Mouse (Mus musculus): ENCODE results near the gene Cep295. TPM values are rescaled to one million over a fixed set of nuclear protein-coding genes. Genes with fewer than 3 reads are reported as not detected.
"Not testable (repeated sequence)": the region's sequence is repeated elsewhere in the genome, so short reads cannot be mapped to it uniquely, and the experiment has no call there.

Cep295 gene
- polyA plus RNA-seq, 1 experiment from 2014 or later = 18.9 TPM

GRCm38 (mm10) chr9:15309425-15309824 is 48.2 kb downstream of the Cep295 start:
- H3K4me3 ChIP-seq (ENCODE audit: low read length) = peak overlapping the region; percentile 13; the same call in 1 of the 2 replicates
- no peak overlapping the region for H3K9ac ChIP-seq (ENCODE audit: low read length)
- ATAC-seq (ENCODE audit: low read depth) = no peak
- no peaks in the 10 kb centered on the region for H3K9me3 ChIP-seq (ENCODE audit: control insufficient read depth, low read length)
- 15% methylated on average over 4 of the region's 4 CpGs for WGBS
- no peaks in the 10 kb centered on the region for H3K27me3 ChIP-seq (ENCODE audit: control insufficient read depth, insufficient read depth, low read depth, low read length)
- no peak overlapping the region for H3K27ac ChIP-seq (ENCODE audit: low read length)
- peaks cover 41% of the 10 kb centered on the region for H3K36me3 ChIP-seq (ENCODE audit: control insufficient read depth, insufficient read depth, low read length)
- peak overlapping the region; percentile 29 for H3K4me2 ChIP-seq (ENCODE audit: low read depth, low read length)
- peaks cover 21% of the 10 kb centered on the region for H3K4me1 ChIP-seq (replicated peaks; ENCODE audit: control insufficient read depth, insufficient read depth, low read length)

DNA sequence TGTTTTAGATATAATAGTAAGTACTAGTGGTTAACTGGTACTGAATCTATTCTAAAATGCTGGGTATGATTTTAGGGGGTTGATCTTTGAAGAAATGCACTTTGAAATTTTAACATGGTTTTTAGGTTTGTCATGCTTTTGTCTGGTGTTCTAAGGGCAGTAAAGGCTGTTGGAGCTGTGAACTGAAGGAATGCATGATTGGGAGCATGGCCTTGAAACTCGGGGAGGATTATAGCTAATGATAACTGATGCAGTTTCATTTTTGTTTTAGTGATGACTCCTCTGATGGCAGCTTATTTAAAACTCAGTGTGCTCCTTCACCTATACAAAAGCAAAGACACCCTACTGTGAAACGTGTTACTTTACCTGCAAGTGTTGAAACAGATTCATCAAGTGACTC is 49.3 kb downstream of the Cep295 start:
- Histone ChIP-seq H3K4me1 (replicated peaks; ENCODE audit: control insufficient read depth, insufficient read depth, low read length) (peaks cover 21% of the 10 kb centered on the region), H3K9me3 (ENCODE audit: control insufficient read depth, low read length) (no peaks in the 10 kb centered on the region), H3K4me3 (ENCODE audit: low read length) (no peak overlapping the region), H3K36me3 (ENCODE audit: control insufficient read depth, insufficient read depth, low read length) (peaks cover 30% of the 10 kb centered on the region), H3K27ac (ENCODE audit: low read length) (no peak overlapping the region), H3K27me3 (ENCODE audit: control insufficient read depth, insufficient read depth, low read depth, low read length) (no peaks in the 10 kb centered on the region), H3K4me2 (ENCODE audit: low read depth, low read length) (no peak overlapping the region), H3K9ac (ENCODE audit: low read length) (no peak overlapping the region)
- WGBS = 37% methylated on average over 2 of the region's 2 CpGs
- no peak for ATAC-seq (ENCODE audit: low read depth)

- WGBS = 4% methylated on average over 6 of the region's 6 CpGs
- H3K4me2 ChIP-seq (ENCODE audit: low read depth, low read length) = peak overlapping the region; percentile 82
- H3K4me1 ChIP-seq (replicated peaks; ENCODE audit: control insufficient read depth, insufficient read depth, low read length) = peaks cover 21% of the 10 kb centered on the region
- no peaks in the 10 kb centered on the region for H3K27me3 ChIP-seq (ENCODE audit: control insufficient read depth, insufficient read depth, low read depth, low read length)
- H3K27ac ChIP-seq (ENCODE audit: low read length) = no peak overlapping the region
- no peak for ATAC-seq (ENCODE audit: low read depth)
- H3K4me3 ChIP-seq (ENCODE audit: low read length) = peak overlapping the region; percentile 65
- peaks cover 24% of the 10 kb centered on the region for H3K36me3 ChIP-seq (ENCODE audit: control insufficient read depth, insufficient read depth, low read length)
- H3K9ac ChIP-seq (ENCODE audit: low read length) = peak overlapping the region; percentile 88
- H3K9me3 ChIP-seq (ENCODE audit: control insufficient read depth, low read length) = no peaks in the 10 kb centered on the region
These were observed 50.3 kb downstream of the Cep295 start for GRCm38 (mm10) chr9:15307257-15307656.

GRCm38 (mm10) chr9:15306398-15307119 is 51.0 kb downstream of the Cep295 start, which contains the start of gene 4931406C07Rik:
Gene 4931406C07Rik (minus strand): TSS chr9:15306448.
- Histone ChIP-seq H3K27ac (ENCODE audit: low read length) (peak within 1 kb of the TSS; percentile 88), H3K4me3 (ENCODE audit: low read length) (peak within 1 kb of the TSS; percentile 65), H3K36me3 (ENCODE audit: control insufficient read depth, insufficient read depth, low read length) (peaks cover 18% of the 10 kb centered on the region), H3K4me2 (ENCODE audit: low read depth, low read length) (peak within 1 kb of the TSS; percentile 82), H3K27me3 (ENCODE audit: control insufficient read depth, insufficient read depth, low read depth, low read length) (no peaks in the 10 kb centered on the region), H3K9me3 (ENCODE audit: control insufficient read depth, low read length) (no peaks in the 10 kb centered on the region), H3K9ac (ENCODE audit: low read length) (peak within 1 kb of the TSS; percentile 88), H3K4me1 (replicated peaks; ENCODE audit: control insufficient read depth, insufficient read depth, low read length) (peaks cover 23% of the 10 kb centered on the region)
- under 1% methylated on average over 35 of the region's 35 CpGs for WGBS
- peak; percentile 67 for ATAC-seq (ENCODE audit: low read depth)

DNA sequence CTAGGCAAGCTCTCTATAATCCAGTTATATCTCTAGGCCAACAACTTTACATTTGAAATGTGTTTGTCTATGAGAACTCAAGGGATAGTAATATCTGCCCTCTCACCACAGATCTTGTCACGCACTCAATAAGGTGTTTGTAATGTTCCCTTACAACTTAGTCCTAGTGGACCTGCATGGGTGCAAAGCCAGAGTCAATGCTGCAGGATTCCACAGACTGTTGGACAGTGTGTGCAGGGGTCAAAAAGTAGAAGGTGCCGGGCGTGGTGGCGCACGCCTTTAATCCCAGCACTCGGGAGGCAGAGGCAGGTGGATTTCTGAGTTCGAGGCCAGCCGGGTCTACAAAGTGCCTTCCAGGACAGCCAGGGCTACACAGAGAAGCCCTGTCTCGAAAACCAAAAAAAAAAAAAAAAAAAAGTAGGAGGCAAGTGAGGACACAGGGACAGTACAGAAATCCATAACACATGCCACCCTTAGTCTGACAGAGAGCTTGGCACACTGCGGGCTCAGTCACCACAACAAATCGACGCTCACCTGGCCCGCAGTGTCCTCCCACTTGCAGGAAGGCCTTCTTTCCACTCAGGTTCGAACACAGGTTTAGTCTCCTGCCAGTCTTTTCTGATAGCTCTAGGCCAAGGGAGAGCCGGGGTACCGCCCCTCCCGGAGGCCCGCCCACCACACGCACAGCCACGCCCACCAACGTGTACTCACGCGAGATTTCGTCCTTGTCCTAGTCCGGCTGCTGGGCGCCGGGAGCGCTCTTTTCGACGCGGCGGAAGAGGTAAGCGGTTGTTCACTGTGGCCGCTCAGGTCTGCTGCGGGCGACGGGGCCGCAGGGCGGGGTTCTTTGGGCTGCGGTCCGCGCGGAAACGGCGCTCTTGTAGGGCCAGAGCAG is 51.8 kb downstream of the Cep295 start, which contains the start of gene Taf1d:
TSS of gene Taf1d (plus strand) at position 712 of the 895 bp plus-strand sequence.
- peak within 1 kb of the TSS; percentile 88 for H3K9ac ChIP-seq (ENCODE audit: low read length)
- peak within 1 kb of the TSS; percentile 88 for H3K27ac ChIP-seq (ENCODE audit: low read length)
- peaks cover 29% of the 10 kb centered on the region for H3K4me1 ChIP-seq (replicated peaks; ENCODE audit: control insufficient read depth, insufficient read depth, low read length)
- H3K4me3 ChIP-seq (ENCODE audit: low read length) = peak within 1 kb of the TSS; percentile 65
- H3K9me3 ChIP-seq (ENCODE audit: control insufficient read depth, low read length) = no peaks in the 10 kb centered on the region
- peak within 1 kb of the TSS; percentile 82 for H3K4me2 ChIP-seq (ENCODE audit: low read depth, low read length)
- peak; percentile 97 for ATAC-seq (ENCODE audit: low read depth)
- peaks cover 18% of the 10 kb centered on the region for H3K36me3 ChIP-seq (ENCODE audit: control insufficient read depth, insufficient read depth, low read length)
- no peaks in the 10 kb centered on the region for H3K27me3 ChIP-seq (ENCODE audit: control insufficient read depth, insufficient read depth, low read depth, low read length)
- WGBS = 11% methylated on average over 45 of the region's 45 CpGs

- 74% methylated on average over 2 of the region's 2 CpGs for WGBS
These were observed 54.7 kb downstream of the Cep295 start for GRCm38 (mm10) chr9:15302881-15303280.

GRCm38 (mm10) chr9:15302006-15302405 is 55.6 kb downstream of the Cep295 start:
- not testable (repeated sequence) for H3K9ac ChIP-seq (ENCODE audit: low read length); H3K27me3 ChIP-seq (ENCODE audit: control insufficient read depth, insufficient read depth, low read depth, low read length); H3K36me3 ChIP-seq (ENCODE audit: control insufficient read depth, insufficient read depth, low read length); H3K4me3 ChIP-seq (ENCODE audit: low read length); H3K4me2 ChIP-seq (ENCODE audit: low read depth, low read length); H3K27ac ChIP-seq (ENCODE audit: low read length); H3K9me3 ChIP-seq (ENCODE audit: control insufficient read depth, low read length); ATAC-seq (ENCODE audit: low read depth)
- peaks cover 10% of the 10 kb centered on the region for H3K4me1 ChIP-seq (replicated peaks; ENCODE audit: control insufficient read depth, insufficient read depth, low read length)
- 74% methylated on average over 6 of the region's 6 CpGs for WGBS

More at GRCm38 (mm10) chr9:15302881-15303280, 54.7 kb downstream of the Cep295 start:
- peaks cover 18% of the 10 kb centered on the region for H3K4me1 ChIP-seq (replicated peaks; ENCODE audit: control insufficient read depth, insufficient read depth, low read length)
- H3K27ac ChIP-seq (ENCODE audit: low read length) = no peak overlapping the region
- H3K36me3 ChIP-seq (ENCODE audit: control insufficient read depth, insufficient read depth, low read length) = 0 out of 2 replicates have a peak, but pooled peaks cover 3% of the 10 kb centered on the region
- H3K9me3 ChIP-seq (ENCODE audit: control insufficient read depth, low read length) = no peaks in the 10 kb centered on the region
- ATAC-seq (ENCODE audit: low read depth) = no peak
- H3K9ac ChIP-seq (ENCODE audit: low read length) = no peak overlapping the region
- no peaks in the 10 kb centered on the region for H3K27me3 ChIP-seq (ENCODE audit: control insufficient read depth, insufficient read depth, low read depth, low read length)
- no peak overlapping the region for H3K4me2 ChIP-seq (ENCODE audit: low read depth, low read length)
- no peak overlapping the region for H3K4me3 ChIP-seq (ENCODE audit: low read length)

DNA sequence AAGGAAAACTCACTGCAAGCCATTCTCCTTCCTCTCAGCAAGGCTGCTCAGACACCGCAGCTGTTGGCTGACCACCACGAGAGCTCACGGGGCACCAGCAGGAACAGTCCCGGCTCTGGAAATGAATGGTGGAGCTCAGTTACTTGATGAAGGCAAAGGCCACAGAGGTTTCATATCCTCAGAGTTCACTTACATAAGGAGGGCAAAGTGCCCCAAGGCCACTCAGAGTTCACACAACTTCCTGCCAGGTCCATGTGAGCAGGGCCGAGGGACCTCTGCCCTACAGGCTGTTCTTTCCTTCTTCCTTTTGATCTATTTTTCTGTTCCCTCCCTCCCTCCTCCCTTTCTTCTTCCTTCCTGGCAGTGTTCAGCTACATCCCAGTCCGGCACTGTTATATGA is 56.2 kb downstream of the Cep295 start:
- peak overlapping the region; percentile 1; the same call in 1 of the 2 replicates for H3K4me3 ChIP-seq (ENCODE audit: low read length)
- H3K27ac ChIP-seq (ENCODE audit: low read length) = peak overlapping the region; percentile 67
- WGBS = 8% methylated on average over 6 of the region's 6 CpGs
- no peak; the same call in none of the 2 replicates for ATAC-seq (ENCODE audit: low read depth)
- H3K4me2 ChIP-seq (ENCODE audit: low read depth, low read length) = peak overlapping the region; percentile 31
- peak overlapping the region; percentile 52 for H3K9ac ChIP-seq (ENCODE audit: low read length)
- no peaks in the 10 kb centered on the region for H3K9me3 ChIP-seq (ENCODE audit: control insufficient read depth, low read length)
- no peaks in the 10 kb centered on the region for H3K27me3 ChIP-seq (ENCODE audit: control insufficient read depth, insufficient read depth, low read depth, low read length)
- H3K36me3 ChIP-seq (ENCODE audit: control insufficient read depth, insufficient read depth, low read length) = no peaks in the 10 kb centered on the region
- H3K4me1 ChIP-seq (replicated peaks; ENCODE audit: control insufficient read depth, insufficient read depth, low read length) = peaks cover 10% of the 10 kb centered on the region

DNA sequence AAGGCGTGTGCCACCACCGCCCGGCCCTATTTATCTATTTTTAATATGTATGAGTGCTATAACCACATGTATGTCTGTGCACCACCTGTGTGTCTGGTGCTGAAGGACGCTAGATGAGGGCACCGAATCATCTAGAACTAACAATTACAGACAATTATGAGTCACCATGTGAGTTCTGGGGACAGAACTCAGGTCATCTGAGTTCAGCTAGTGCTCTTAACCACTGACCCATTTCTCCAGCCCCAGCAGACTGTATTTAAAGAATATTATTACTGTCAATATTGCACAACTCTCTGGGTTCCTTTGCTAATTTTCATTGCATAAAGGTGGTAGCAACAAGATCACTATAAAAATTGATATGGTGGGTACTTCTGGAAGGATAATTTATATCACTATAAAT is 57.5 kb downstream of the Cep295 start:
- no peaks in the 10 kb centered on the region for H3K36me3 ChIP-seq (ENCODE audit: control insufficient read depth, insufficient read depth, low read length)
- no peaks in the 10 kb centered on the region for H3K9me3 ChIP-seq (ENCODE audit: control insufficient read depth, low read length)
- H3K27ac ChIP-seq (ENCODE audit: low read length) = no peak overlapping the region
- no peak overlapping the region for H3K4me3 ChIP-seq (ENCODE audit: low read length)
- H3K27me3 ChIP-seq (ENCODE audit: control insufficient read depth, insufficient read depth, low read depth, low read length) = no peaks in the 10 kb centered on the region
- no peak overlapping the region for H3K4me2 ChIP-seq (ENCODE audit: low read depth, low read length)
- H3K4me1 ChIP-seq (replicated peaks; ENCODE audit: control insufficient read depth, insufficient read depth, low read length) = peaks cover 8% of the 10 kb centered on the region
- ATAC-seq (ENCODE audit: low read depth) = no peak
- WGBS = 92% methylated on average over 5 of the region's 5 CpGs
- H3K9ac ChIP-seq (ENCODE audit: low read length) = no peak overlapping the region

Measured in lung, embryonic 16.5 days (tissue).